Mouse (Mus musculus) bone marrow macrophage, adult 2 months (primary cell): ENCODE measurements at regions not wholly inside any gene's neighbourhood (a gene's known extent, or its start where the extent isn't known, plus 50 kb on each side); places are given as distances from the start of the nearest gene placed in this dataset.

Experiments used
- H3K27ac ChIP-seq: 2 replicates; pipeline ENCODE4 v1.5.1; 2012; ENCODE audit warnings: low read depth, low read length; ENCODE audit not compliant: insufficient read depth
- H3K4me1 ChIP-seq: 2 replicates; pipeline ENCODE4 v1.6.1; 2012; ENCODE audit warnings: low read length; ENCODE audit not compliant: control insufficient read depth, insufficient read depth
- H3K4me3 ChIP-seq: 2 replicates; pipeline ENCODE4 v1.5.1; 2012; ENCODE audit warnings: mild to moderate bottlenecking, low read length, moderate library complexity; ENCODE audit not compliant: insufficient read depth
- CTCF ChIP-seq: IDR thresholded peaks from 2 replicates; pipeline ENCODE4 v1.5.1; 2012; ENCODE audit warnings: low read depth, mild to moderate bottlenecking, low read length, moderate library complexity
- POLR2A ChIP-seq: IDR thresholded peaks from 2 replicates; pipeline ENCODE4 v1.6.1; 2012; ENCODE audit warnings: mild to moderate bottlenecking, low read depth, low read length, borderline replicate concordance

- Histone ChIP-seq H3K4me3 (no peak overlapping the region), H3K27ac (no peak overlapping the region), H3K4me1 (no peaks in the 10 kb centered on the region)
- TF ChIP-seq POLR2A (no peak), CTCF (no peak)
Observed at GRCm38 (mm10) chr9:33238846-33239245, 602.8 kb downstream of the Ets1 start.

GRCm38 (mm10) chr9:33240506-33240905, 604.5 kb downstream of the Ets1 start:
- Histone ChIP-seq H3K27ac (no peak overlapping the region), H3K4me3 (no peak overlapping the region), H3K4me1 (no peaks in the 10 kb centered on the region)
- TF ChIP-seq POLR2A (no peak), CTCF (no peak)

- no peaks in the 10 kb centered on the region for H3K4me1 ChIP-seq
- no peak overlapping the region for H3K27ac ChIP-seq
- H3K4me3 ChIP-seq, result no peak overlapping the region
- TF ChIP-seq POLR2A (no peak), CTCF (no peak)
Observed at GRCm38 (mm10) chr9:33240914-33241635, 605.1 kb downstream of the Ets1 start.

- Histone ChIP-seq H3K4me3 (no peak overlapping the region), H3K27ac (no peak overlapping the region)
- TF ChIP-seq POLR2A (no peak), CTCF (no peak)
Observed at GRCm38 (mm10) chr9:33246932-33247331, 610.9 kb downstream of the Ets1 start.

GRCm38 (mm10) chr9:33258241-33258640, 622.2 kb downstream of the Ets1 start:
- TF ChIP-seq CTCF (no peak), POLR2A (no peak)
- Histone ChIP-seq H3K27ac (no peak overlapping the region), H3K4me3 (no peak overlapping the region), H3K4me1 (no peaks in the 10 kb centered on the region)

More at GRCm38 (mm10) chr9:33246932-33247331, 610.9 kb downstream of the Ets1 start:
- no peaks in the 10 kb centered on the region for H3K4me1 ChIP-seq

- TF ChIP-seq POLR2A (no peak), CTCF (no peak)
- H3K4me3 ChIP-seq, result no peak overlapping the region
- no peaks in the 10 kb centered on the region for H3K4me1 ChIP-seq
- no peak overlapping the region for H3K27ac ChIP-seq
Observed at GRCm38 (mm10) chr9:33260171-33260570, 624.1 kb downstream of the Ets1 start.

- Histone ChIP-seq H3K27ac (no peak overlapping the region), H3K4me1 (no peaks in the 10 kb centered on the region), H3K4me3 (no peak overlapping the region)
- TF ChIP-seq POLR2A (no peak), CTCF (no peak)
Observed at GRCm38 (mm10) chr9:33289381-33289780, 653.4 kb downstream of the Ets1 start.

- H3K27ac ChIP-seq, result no peak overlapping the region
- no peak overlapping the region for H3K4me3 ChIP-seq
- H3K4me1 ChIP-seq, result no peaks in the 10 kb centered on the region
- no peak for TF ChIP-seq CTCF
- TF ChIP-seq POLR2A, result no peak
Observed at GRCm38 (mm10) chr9:33292116-33292515, 656.1 kb downstream of the Ets1 start.

GRCm38 (mm10) chr9:33295925-33296324, 659.9 kb downstream of the Ets1 start:
- H3K4me3 ChIP-seq, result no peak overlapping the region
- H3K4me1 ChIP-seq, result no peaks in the 10 kb centered on the region
- no peak overlapping the region for H3K27ac ChIP-seq
- TF ChIP-seq CTCF (no peak), POLR2A (no peak)

GRCm38 (mm10) chr9:33319525-33320025, 683.6 kb downstream of the Ets1 start:
- Histone ChIP-seq H3K27ac (no peak overlapping the region), H3K4me3 (no peak overlapping the region), H3K4me1 (no peaks in the 10 kb centered on the region)
- TF ChIP-seq POLR2A, result no peak
- no peak for TF ChIP-seq CTCF
